Mouse (Mus musculus): ENCODE data around the gene Llgl2.

- TF ChIP-seq TCF12 (IDR thresholded peaks at IDR 0.05; ENCODE audit: low read depth, low read length): no peak
- TF ChIP-seq MAFK (IDR thresholded peaks at IDR 0.05; ENCODE audit: insufficient replicate concordance, low read length): no peak
- no peak for TF ChIP-seq POLR2A (IDR thresholded peaks at IDR 0.05; ENCODE audit: low read depth, low read length)
- no peak for TF ChIP-seq ELF1 (IDR thresholded peaks at IDR 0.05; ENCODE audit: low read depth, low read length)
- no peak for TF ChIP-seq CTCF (conservative IDR thresholded peaks at IDR 0.05 in 1 of 2, IDR thresholded peaks at IDR 0.05 in 1 of 2; ENCODE audit: low read depth in 2 of 2, low read length in 2 of 2)
- no peak for TF ChIP-seq USF1 (IDR thresholded peaks at IDR 0.05; ENCODE audit: low read depth, low read length)
- no peak for TF ChIP-seq IRF4 (IDR thresholded peaks at IDR 0.05; ENCODE audit: low read depth, low read length)
- TF ChIP-seq MAX (IDR thresholded peaks at IDR 0.05; ENCODE audit: low read length): no peak
- no peak for TF ChIP-seq MEF2A (IDR thresholded peaks at IDR 0.05; ENCODE audit: borderline replicate concordance, low read depth, low read length)
These were observed 49.2 kb upstream of the Llgl2 start for GRCm38 (mm10) chr11:115774653-115775052.
